Mouse (Mus musculus) lung, adult 2 months (tissue): ENCODE measurements around the gene Bcl3.

ENCODE experiments used
- CTCF ChIP-seq: fragments of 200-500 bp; IDR thresholded peaks from 2 replicates; pipeline ENCODE4 v1.5.1; 2011; ENCODE audit warnings: mild to moderate bottlenecking, low read length, control low read depth; ENCODE audit not compliant: insufficient read depth
- POLR2A ChIP-seq: fragments of 200-500 bp; IDR thresholded peaks from 2 replicates; pipeline ENCODE4 v1.6.1; 2011; ENCODE audit warnings: low read depth, mild to moderate bottlenecking, control low read depth, low read length, borderline replicate concordance; ENCODE audit errors: extremely low read depth

GRCm38 (mm10) chr7:19779903-19780302 lies 42.7 kb downstream of the Bcl3 start:
- TF ChIP-seq POLR2A (no peak), CTCF (0 out of 2 replicates have a peak, but pooled peaks have one; percentile 23)
